Mouse (Mus musculus): ENCODE measurements around the gene Carns1. TPM values are rescaled to one million over a fixed set of nuclear protein-coding genes. Genes with fewer than 3 reads are reported as not detected.

The Carns1 gene
- polyA plus RNA-seq, 1 experiment from 2014 or later: 3.1 TPM

GRCm38 (mm10) chr19:4201291-4201909 lies 26.1 kb upstream of the Carns1 start, which contains the start of gene Rad9a:
Gene Rad9a (minus strand): TSS chr19:4201662.
- ATAC-seq (ENCODE audit: insufficient number of reproducible peaks, insufficient read depth, low FRiP score, low TSS enrichment, low read depth): peak; percentile 87
- H3K27me3 ChIP-seq: peaks cover 19% of the 10 kb centered on the region

GRCm38 (mm10) chr19:4197180-4197579 lies 21.9 kb upstream of the Carns1 start:
- WGBS: 72% methylated on average over 3 of the region's 3 CpGs
- peaks cover 47% of the 10 kb centered on the region for H3K4me1 ChIP-seq (replicated peaks)
- H3K27ac ChIP-seq: no peak overlapping the region
- peaks cover 73% of the 10 kb centered on the region for H3K36me3 ChIP-seq
- no peak overlapping the region for H3K9ac ChIP-seq (replicated peaks)
- no peaks in the 10 kb centered on the region for H3K9me3 ChIP-seq
- H3K27me3 ChIP-seq: no peaks in the 10 kb centered on the region
- H3K4me3 ChIP-seq (replicated peaks): no peak overlapping the region
- ATAC-seq (ENCODE audit: insufficient number of reproducible peaks, insufficient read depth, low FRiP score, low TSS enrichment, low read depth): no peak
- no peak overlapping the region for H3K4me2 ChIP-seq

More at GRCm38 (mm10) chr19:4201291-4201909, 26.1 kb upstream of the Carns1 start, which contains the start of gene Rad9a:
- H3K9me3 ChIP-seq: no peaks in the 10 kb centered on the region
- WGBS: under 1% methylated on average over 34 of the region's 34 CpGs
- peak within 1 kb of the TSS; percentile 72 for H3K27ac ChIP-seq
- H3K36me3 ChIP-seq: peaks cover 39% of the 10 kb centered on the region
- H3K4me3 ChIP-seq (replicated peaks): peak within 1 kb of the TSS; percentile 71
- peak within 1 kb of the TSS; percentile 94 for H3K4me2 ChIP-seq
- H3K9ac ChIP-seq (replicated peaks): peak within 1 kb of the TSS; percentile 86
- peaks cover 29% of the 10 kb centered on the region for H3K4me1 ChIP-seq (replicated peaks)

GRCm38 (mm10) chr19:4196548-4196947 lies 21.3 kb upstream of the Carns1 start:
- 16% methylated on average over 5 of the region's 5 CpGs for WGBS
- H3K27ac ChIP-seq: 0 out of 2 replicates have a peak overlapping the region, but pooled peaks have one; percentile 42
- peaks cover 42% of the 10 kb centered on the region for H3K4me1 ChIP-seq (replicated peaks)
- ATAC-seq (ENCODE audit: insufficient number of reproducible peaks, insufficient read depth, low FRiP score, low TSS enrichment, low read depth): no peak
- H3K36me3 ChIP-seq: peaks cover 73% of the 10 kb centered on the region
- H3K27me3 ChIP-seq: no peaks in the 10 kb centered on the region
- peak overlapping the region; percentile 6 for H3K4me2 ChIP-seq
- H3K4me3 ChIP-seq (replicated peaks): no peak overlapping the region
- no peak overlapping the region; the same call in 1 of the 2 replicates for H3K9ac ChIP-seq (replicated peaks)
- no peaks in the 10 kb centered on the region for H3K9me3 ChIP-seq

DNA sequence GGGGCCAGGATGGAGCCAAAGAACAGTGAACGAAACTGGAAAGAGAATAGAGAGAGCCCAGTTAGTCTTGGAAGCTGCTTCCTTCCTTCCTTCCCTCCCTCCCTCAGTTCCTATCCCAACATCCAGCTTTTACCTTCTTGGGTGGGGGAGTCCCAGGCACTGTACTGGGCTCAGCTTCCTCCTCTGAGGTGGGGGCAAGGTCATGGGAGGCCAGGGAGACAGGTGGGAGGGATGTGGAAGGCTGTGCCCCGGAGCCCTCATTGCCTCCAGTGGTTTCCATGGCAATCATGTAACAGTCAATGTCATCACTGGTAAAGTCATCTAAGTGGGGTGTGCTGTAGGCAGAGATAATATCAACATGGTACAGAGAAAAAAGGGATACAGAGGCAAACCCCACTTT lies 20.8 kb upstream of the Carns1 start:
- H3K27me3 ChIP-seq: no peaks in the 10 kb centered on the region
- no peaks in the 10 kb centered on the region for H3K9me3 ChIP-seq
- no peak for ATAC-seq (ENCODE audit: insufficient number of reproducible peaks, insufficient read depth, low FRiP score, low TSS enrichment, low read depth)
- no peak overlapping the region for H3K27ac ChIP-seq
- WGBS: 64% methylated on average over 2 of the region's 2 CpGs
- H3K9ac ChIP-seq (replicated peaks): no peak overlapping the region
- H3K36me3 ChIP-seq: peaks cover 73% of the 10 kb centered on the region
- H3K4me2 ChIP-seq: peak overlapping the region; percentile 6; the same call in 1 of the 2 replicates
- H3K4me3 ChIP-seq (replicated peaks): no peak overlapping the region
- peaks cover 46% of the 10 kb centered on the region for H3K4me1 ChIP-seq (replicated peaks)

DNA sequence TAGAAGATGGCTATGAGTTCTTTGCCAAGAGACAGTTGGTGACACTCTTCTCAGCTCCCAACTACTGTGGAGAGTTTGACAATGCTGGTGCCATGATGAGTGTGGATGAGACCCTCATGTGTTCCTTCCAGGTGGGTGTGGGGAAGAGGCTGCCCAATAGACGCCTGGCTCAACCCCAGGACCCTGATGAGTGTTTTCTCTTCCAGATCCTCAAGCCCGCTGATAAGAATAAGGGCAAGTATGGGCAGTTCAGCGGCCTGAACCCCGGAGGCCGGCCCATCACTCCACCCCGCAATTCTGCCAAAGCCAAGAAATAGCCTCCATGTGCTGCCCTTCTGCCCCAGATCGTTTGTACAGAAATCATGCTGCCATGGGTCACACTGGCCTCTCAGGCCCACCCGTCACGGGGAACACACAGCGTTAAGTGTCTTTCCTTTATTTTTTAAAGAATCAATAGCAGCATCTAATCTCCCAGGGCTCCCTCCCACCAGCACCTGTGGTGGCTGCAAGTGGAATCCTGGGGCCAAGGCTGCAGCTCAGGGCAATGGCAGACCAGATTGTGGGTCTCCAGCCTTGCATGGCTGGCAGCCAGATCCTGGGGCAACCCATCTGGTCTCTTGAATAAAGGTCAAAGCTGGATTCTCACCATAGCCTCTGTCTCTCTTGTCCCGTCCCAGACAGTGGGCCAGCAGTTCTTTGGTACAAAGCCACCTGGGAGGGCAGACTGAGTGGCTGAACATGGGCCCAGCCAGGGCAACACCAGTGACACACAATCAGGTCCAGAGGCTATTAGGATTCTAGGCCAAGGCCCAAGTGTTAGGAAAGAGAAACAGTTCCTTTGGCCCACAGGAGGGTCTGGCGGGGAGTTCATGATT lies 19.7 kb upstream of the Carns1 start:
- H3K9ac ChIP-seq (replicated peaks): no peak overlapping the region
- H3K36me3 ChIP-seq: peaks cover 69% of the 10 kb centered on the region
- H3K4me2 ChIP-seq: no peak overlapping the region
- ATAC-seq (ENCODE audit: insufficient number of reproducible peaks, insufficient read depth, low FRiP score, low TSS enrichment, low read depth): no peak
- WGBS: 83% methylated on average over 12 of the region's 12 CpGs
- H3K27me3 ChIP-seq: no peaks in the 10 kb centered on the region
- H3K9me3 ChIP-seq: no peaks in the 10 kb centered on the region
- H3K4me1 ChIP-seq (replicated peaks): peaks cover 42% of the 10 kb centered on the region
- no peak overlapping the region for H3K27ac ChIP-seq
- no peak overlapping the region for H3K4me3 ChIP-seq (replicated peaks)

GRCm38 (mm10) chr19:4194021-4194724 lies 18.9 kb upstream of the Carns1 start:
- H3K9me3 ChIP-seq: no peaks in the 10 kb centered on the region
- no peak for ATAC-seq (ENCODE audit: insufficient number of reproducible peaks, insufficient read depth, low FRiP score, low TSS enrichment, low read depth)
- peaks cover 39% of the 10 kb centered on the region for H3K4me1 ChIP-seq (replicated peaks)
- no peak overlapping the region for H3K4me2 ChIP-seq
- H3K27ac ChIP-seq: no peak overlapping the region
- WGBS: 85% methylated on average over 8 of the region's 8 CpGs
- peaks cover 61% of the 10 kb centered on the region for H3K36me3 ChIP-seq
- no peaks in the 10 kb centered on the region for H3K27me3 ChIP-seq
- no peak overlapping the region for H3K9ac ChIP-seq (replicated peaks)
- no peak overlapping the region; the same call in 1 of the 2 replicates for H3K4me3 ChIP-seq (replicated peaks)

DNA sequence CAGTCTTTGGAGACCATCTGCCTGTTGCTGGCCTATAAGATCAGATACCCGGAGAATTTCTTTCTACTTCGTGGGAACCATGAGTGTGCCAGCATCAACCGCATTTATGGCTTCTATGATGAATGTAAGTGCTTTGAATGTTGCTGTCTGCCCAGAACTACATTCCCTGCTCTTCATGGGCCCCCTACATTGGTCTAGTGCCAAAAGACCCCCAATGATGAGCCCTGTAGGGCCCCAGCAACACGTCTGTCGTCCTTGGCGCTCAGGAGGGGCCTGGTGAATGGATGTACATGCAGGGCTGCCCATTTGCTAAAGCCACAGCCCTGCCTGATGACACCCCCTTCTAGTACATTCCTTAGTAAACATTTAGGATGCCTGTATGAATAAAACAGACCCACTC lies 17.9 kb upstream of the Carns1 start:
- WGBS: 59% methylated on average over 6 of the region's 6 CpGs
- peaks cover 51% of the 10 kb centered on the region for H3K36me3 ChIP-seq
- no peak overlapping the region; the same call in 1 of the 2 replicates for H3K27ac ChIP-seq
- peak overlapping the region; percentile 97 for H3K4me3 ChIP-seq (replicated peaks)
- no peaks in the 10 kb centered on the region for H3K27me3 ChIP-seq
- H3K9ac ChIP-seq (replicated peaks): peak overlapping the region; percentile 93
- H3K4me2 ChIP-seq: peak overlapping the region; percentile 94
- no peaks in the 10 kb centered on the region for H3K9me3 ChIP-seq
- no peak for ATAC-seq (ENCODE audit: insufficient number of reproducible peaks, insufficient read depth, low FRiP score, low TSS enrichment, low read depth)
- H3K4me1 ChIP-seq (replicated peaks): peaks cover 39% of the 10 kb centered on the region

DNA sequence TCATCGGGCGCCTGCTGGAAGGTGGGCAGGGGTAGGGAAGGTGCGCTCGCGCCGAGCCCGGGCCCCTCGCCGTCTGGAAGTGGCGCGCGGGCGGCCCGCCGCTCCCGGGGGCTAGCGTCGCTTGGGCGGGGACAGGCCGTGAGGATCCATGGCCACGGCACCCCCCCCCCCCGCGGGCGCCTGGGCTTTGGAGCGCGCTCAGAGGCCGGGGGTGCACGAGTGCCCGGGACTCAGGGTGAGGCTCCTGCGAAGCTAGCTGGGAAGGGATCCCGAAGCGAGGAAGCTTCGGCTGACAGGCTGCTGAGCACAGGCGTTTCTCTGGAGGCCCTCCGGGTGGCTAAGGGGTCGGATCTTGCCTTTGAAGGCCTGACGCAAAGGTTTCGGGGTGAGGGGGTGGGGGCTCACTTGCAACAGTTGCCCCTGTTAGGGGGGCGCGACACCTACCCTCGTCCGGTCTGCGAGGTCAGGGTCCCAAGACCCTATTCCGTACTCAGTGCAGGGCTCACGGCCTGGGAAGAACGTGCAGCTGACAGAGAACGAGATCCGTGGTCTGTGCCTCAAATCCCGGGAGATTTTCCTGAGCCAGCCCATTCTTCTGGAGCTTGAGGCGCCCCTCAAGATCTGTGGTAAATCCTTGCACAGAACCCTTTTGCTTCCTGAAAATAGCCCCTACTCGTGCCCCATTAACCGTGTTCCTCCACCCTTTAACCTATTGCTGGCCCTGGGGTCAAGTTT lies 17.1 kb upstream of the Carns1 start:
- no peaks in the 10 kb centered on the region for H3K27me3 ChIP-seq
- H3K9me3 ChIP-seq: no peaks in the 10 kb centered on the region
- peak; percentile 26 for ATAC-seq (ENCODE audit: insufficient number of reproducible peaks, insufficient read depth, low FRiP score, low TSS enrichment, low read depth)
- H3K4me3 ChIP-seq (replicated peaks): peak overlapping the region; percentile 97
- H3K4me2 ChIP-seq: peak overlapping the region; percentile 94
- H3K9ac ChIP-seq (replicated peaks): peak overlapping the region; percentile 93
- H3K27ac ChIP-seq: peak overlapping the region; percentile 94
- H3K4me1 ChIP-seq (replicated peaks): peaks cover 39% of the 10 kb centered on the region
- peaks cover 44% of the 10 kb centered on the region for H3K36me3 ChIP-seq
- under 1% methylated on average over 52 of the region's 52 CpGs for WGBS

DNA sequence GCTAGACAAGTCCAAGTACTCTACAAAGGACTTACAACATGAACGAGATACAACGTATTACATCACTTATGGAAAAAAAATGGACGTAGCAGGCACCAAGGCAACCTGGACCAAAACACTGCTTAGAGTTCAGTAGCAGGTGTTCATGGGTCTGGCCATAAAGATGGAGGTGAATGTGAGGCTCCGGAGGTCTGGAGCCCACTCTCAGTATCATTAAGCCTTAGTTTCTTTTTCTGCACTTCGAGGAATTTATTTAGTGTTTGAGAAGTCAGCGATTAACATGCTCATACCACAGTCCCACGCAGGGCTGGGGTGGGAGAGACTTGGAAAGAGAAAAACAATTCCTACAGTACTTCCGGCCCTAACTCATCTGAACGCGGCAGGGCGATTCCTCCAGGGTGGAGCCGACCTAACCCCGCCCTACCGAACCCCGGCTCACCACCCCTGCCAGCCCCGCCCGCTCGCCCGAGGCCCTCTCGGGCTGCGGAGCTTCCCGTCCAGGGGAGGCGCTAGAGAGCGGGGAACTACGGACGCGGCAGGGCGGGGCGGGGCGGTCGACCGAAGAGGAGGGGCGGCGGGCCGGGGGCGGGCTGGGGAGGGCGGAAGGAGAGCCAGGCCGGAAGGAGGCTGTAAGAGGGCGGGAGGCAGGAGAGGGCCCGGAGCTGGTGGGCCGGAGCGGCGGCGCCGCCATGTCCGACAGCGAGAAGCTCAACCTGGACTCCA lies 16.4 kb upstream of the Carns1 start, which contains the start of gene Ppp1ca:
Ppp1ca (plus strand) TSS at position 538 of the 723 bp plus-strand sequence.
- Histone ChIP-seq H3K9me3 (no peaks in the 10 kb centered on the region), H3K27me3 (no peaks in the 10 kb centered on the region), H3K4me1 (replicated peaks) (peaks cover 35% of the 10 kb centered on the region), H3K36me3 (peaks cover 36% of the 10 kb centered on the region), H3K4me2 (peak within 1 kb of the TSS; percentile 94), H3K4me3 (replicated peaks) (peak within 1 kb of the TSS; percentile 97), H3K9ac (replicated peaks) (peak within 1 kb of the TSS; percentile 93), H3K27ac (peak within 1 kb of the TSS; percentile 94)
- WGBS: 5% methylated on average over 40 of the region's 47 CpGs
- ATAC-seq (ENCODE audit: insufficient number of reproducible peaks, insufficient read depth, low FRiP score, low TSS enrichment, low read depth): peak; percentile 90

DNA sequence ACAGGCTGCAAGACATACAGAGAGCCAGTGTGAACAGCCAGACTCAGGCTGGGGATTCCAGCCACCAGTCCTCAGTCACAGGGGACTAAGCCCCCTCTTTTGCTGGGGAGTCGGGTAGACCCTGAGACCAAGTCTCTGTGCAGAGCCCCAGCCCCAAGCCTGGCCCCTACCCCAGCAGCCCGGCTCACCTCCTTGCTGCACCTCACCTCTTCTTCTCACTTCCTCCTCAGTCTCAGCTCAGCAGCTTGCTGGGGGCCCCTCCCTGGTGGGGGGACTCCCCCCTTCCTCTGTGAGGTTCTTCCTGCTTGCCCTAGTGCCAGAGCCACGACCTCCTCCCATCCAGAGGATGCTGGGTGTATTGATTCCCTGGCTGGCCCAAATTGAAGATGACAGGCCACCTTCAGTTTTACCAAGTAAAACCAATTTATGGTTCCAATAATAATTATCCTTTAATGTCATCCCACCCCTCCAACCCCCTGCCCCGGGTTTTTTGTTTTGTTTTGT lies 15.6 kb upstream of the Carns1 start, which contains the start of gene Tbc1d10c:
Tbc1d10c (minus strand) TSS at position 454 of the 504 bp plus-strand sequence.
- H3K4me1 ChIP-seq (replicated peaks): peaks cover 28% of the 10 kb centered on the region
- H3K27ac ChIP-seq: peak within 1 kb of the TSS; percentile 94
- ATAC-seq (ENCODE audit: insufficient number of reproducible peaks, insufficient read depth, low FRiP score, low TSS enrichment, low read depth): no peak
- peak within 1 kb of the TSS; percentile 94 for H3K4me2 ChIP-seq
- H3K9me3 ChIP-seq: no peaks in the 10 kb centered on the region
- H3K27me3 ChIP-seq: no peaks in the 10 kb centered on the region
- 55% methylated on average over 4 of the region's 4 CpGs for WGBS
- H3K9ac ChIP-seq (replicated peaks): peak within 1 kb of the TSS; percentile 93
- peaks cover 28% of the 10 kb centered on the region for H3K36me3 ChIP-seq
- peak within 1 kb of the TSS; percentile 97 for H3K4me3 ChIP-seq (replicated peaks)
